Mouse (Mus musculus): Measurements from ENCODE around the gene Dusp14. TPM values are rescaled to one million over a fixed set of nuclear protein-coding genes. Genes with fewer than 3 reads are reported as not detected.
A peak's percentile ranks its signal among the peaks of the same experiment; 100 is the strongest.

Gene Dusp14
- polyA plus RNA-seq, 1 experiment from 2014 or later, result 45.6 TPM

DNA sequence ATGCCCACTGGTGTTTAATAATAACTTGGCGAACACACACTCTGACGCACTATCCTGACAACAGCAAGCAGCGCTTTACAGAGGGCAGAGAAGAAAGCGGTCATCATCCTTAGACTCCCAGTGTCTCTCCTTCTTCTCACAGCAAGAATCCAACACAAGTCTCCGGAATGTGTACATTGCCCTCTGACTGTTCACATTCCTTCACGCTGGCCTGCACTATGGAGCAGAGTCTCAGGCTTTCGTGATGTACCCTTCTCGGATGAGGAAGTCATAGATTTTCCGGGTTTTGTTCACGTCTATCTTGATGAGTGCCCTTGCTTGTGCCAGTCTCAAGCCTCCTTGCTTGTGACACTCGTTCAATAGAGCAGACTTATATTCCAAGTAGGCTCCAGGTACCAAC is 10.3 kb upstream of the Dusp14 start:
- Histone ChIP-seq H3K4me2 (ENCODE audit: low read length) (no peak overlapping the region), H3K27ac (peak overlapping the region; percentile 47), H3K9me3 (replicated peaks; ENCODE audit: low read length) (no peaks in the 10 kb centered on the region), H3K27me3 (ENCODE audit: insufficient read depth, low read length) (no peaks in the 10 kb centered on the region), H3K4me3 (replicated peaks; ENCODE audit: low read depth, low read length) (no peak overlapping the region), H3K4me1 (replicated peaks; ENCODE audit: insufficient read depth, low read length) (no peaks in the 10 kb centered on the region), H3K9ac (ENCODE audit: low read depth, low read length) (no peak overlapping the region), H3K36me3 (ENCODE audit: insufficient read depth, low read length) (no peaks in the 10 kb centered on the region)
- ATAC-seq (replicated peaks; ENCODE audit: low FRiP score, low read depth) (peak; percentile 65; the same call in 1 of the 2 replicates), DNase-seq (ENCODE audit: low spot score) (no peak)
- no peak for TF ChIP-seq CTCF (IDR thresholded peaks at IDR 0.05; ENCODE audit: low read depth)
- WGBS, result 80% methylated on average over 11 of the region's 11 CpGs

DNA sequence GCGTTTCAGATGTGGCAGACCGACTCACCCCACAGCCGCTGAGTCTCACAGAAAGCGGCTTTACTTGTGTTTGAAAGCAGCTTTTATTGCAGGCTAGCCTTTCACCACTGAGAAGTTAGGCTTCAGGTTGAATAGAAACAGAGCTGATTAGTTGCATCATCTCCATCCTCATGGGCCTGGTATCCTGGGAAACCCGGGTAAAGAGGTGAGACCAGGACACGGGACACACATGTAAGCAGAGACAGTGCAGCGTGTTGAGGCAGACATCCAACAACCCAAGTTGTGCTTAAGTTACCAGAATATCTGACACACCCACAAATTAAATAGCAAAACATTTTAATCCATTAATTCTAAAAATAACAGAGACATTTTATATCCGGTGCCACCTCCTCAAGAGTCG is 9.5 kb upstream of the Dusp14 start:
- H3K4me2 ChIP-seq (ENCODE audit: low read length), result no peak overlapping the region
- DNase-seq (ENCODE audit: low spot score), result no peak
- no peak overlapping the region for H3K4me3 ChIP-seq (replicated peaks; ENCODE audit: low read depth, low read length)
- WGBS, result 88% methylated on average over 9 of the region's 9 CpGs
- no peak for ATAC-seq (replicated peaks; ENCODE audit: low FRiP score, low read depth)
- no peak for TF ChIP-seq CTCF (IDR thresholded peaks at IDR 0.05; ENCODE audit: low read depth)
- H3K27ac ChIP-seq, result peak overlapping the region; percentile 47
- H3K4me1 ChIP-seq (replicated peaks; ENCODE audit: insufficient read depth, low read length), result 0 out of 2 replicates have a peak, but pooled peaks cover under 1% of the 10 kb centered on the region
- no peaks in the 10 kb centered on the region for H3K36me3 ChIP-seq (ENCODE audit: insufficient read depth, low read length)
- no peaks in the 10 kb centered on the region for H3K27me3 ChIP-seq (ENCODE audit: insufficient read depth, low read length)
- H3K9ac ChIP-seq (ENCODE audit: low read depth, low read length), result no peak overlapping the region
- no peaks in the 10 kb centered on the region for H3K9me3 ChIP-seq (replicated peaks; ENCODE audit: low read length)

DNA sequence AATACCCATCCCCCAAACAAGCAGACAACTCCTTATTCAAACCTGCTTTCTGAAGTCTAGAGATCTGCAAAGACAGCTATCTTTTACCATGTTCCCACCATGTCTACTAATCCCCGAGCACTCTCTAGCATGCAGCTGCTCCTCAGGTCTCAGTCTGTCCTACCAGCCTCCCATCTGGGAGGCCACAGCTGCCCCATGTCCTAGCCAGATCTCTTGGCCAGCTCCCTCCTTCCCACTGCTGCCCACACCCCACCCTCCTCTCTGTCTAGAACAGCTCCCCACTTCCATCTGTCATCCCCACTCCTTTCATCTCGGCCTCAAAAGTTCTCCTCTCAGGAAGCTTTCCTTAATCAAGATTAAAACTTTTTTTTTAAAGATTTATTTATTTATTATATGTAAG is 7.9 kb upstream of the Dusp14 start:
- H3K4me3 ChIP-seq (replicated peaks; ENCODE audit: low read depth, low read length), result no peak overlapping the region
- TF ChIP-seq CTCF (IDR thresholded peaks at IDR 0.05; ENCODE audit: low read depth), result no peak
- no peak overlapping the region for H3K27ac ChIP-seq
- DNase-seq (ENCODE audit: low spot score), result no peak
- no peak overlapping the region for H3K4me2 ChIP-seq (ENCODE audit: low read length)
- H3K9me3 ChIP-seq (replicated peaks; ENCODE audit: low read length), result no peaks in the 10 kb centered on the region
- no peaks in the 10 kb centered on the region for H3K27me3 ChIP-seq (ENCODE audit: insufficient read depth, low read length)
- no peak overlapping the region for H3K9ac ChIP-seq (ENCODE audit: low read depth, low read length)
- H3K4me1 ChIP-seq (replicated peaks; ENCODE audit: insufficient read depth, low read length), result peaks cover 8% of the 10 kb centered on the region; the same call in 1 of the 2 replicates
- ATAC-seq (replicated peaks; ENCODE audit: low FRiP score, low read depth), result no peak
- no peaks in the 10 kb centered on the region for H3K36me3 ChIP-seq (ENCODE audit: insufficient read depth, low read length)
- WGBS, result 79% methylated on average over 2 of the region's 2 CpGs

DNA sequence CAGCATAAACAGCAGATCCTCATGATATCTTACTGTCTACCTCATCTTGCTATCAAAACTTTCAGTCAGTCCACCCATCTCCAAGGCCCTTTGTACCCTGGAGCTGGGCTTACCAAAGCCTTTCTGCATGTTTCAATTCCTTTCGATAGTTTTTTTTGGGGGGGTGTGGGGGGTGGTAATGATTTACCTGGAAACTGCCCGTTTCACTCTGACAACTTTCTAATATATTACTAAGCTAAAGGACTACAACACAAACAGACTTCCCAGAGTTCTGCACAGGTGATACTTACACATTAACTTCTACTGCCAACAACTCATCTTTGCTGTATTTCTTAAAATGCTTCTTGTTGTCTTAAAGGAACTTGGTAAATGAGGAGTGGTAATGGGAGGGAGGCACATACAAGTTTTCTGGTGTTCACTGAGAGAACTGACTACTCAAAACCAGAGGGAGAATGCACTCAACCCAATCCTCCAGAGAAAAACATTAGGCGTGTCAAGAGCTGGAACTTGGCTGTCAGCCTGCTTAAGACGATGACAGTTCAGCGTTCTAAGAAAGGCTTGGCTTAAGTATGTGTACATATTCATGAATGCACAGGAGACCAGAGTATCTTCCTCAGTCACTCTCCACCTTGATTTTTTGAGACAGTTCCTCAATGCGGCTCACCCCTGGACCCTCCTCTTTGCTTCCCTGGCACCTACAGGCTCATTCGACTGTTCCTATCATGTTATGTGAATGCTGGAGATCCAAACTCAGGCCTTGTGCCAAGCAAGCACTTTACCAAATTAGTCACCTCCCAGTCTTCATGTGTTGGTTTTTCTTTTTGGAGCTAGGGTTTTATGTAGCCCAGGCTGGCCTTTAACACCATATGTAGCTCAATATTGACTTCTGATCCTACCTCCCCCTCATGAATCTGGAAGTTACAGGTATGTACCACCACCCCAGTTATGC is 5.0 kb upstream of the Dusp14 start:
- Histone ChIP-seq H3K4me2 (ENCODE audit: low read length) (0 out of 2 replicates have a peak overlapping the region, but pooled peaks have one; percentile 27), H3K27me3 (ENCODE audit: insufficient read depth, low read length) (no peaks in the 10 kb centered on the region), H3K36me3 (ENCODE audit: insufficient read depth, low read length) (no peaks in the 10 kb centered on the region), H3K27ac (peak overlapping the region; percentile 88), H3K4me3 (replicated peaks; ENCODE audit: low read depth, low read length) (no peak overlapping the region), H3K9ac (ENCODE audit: low read depth, low read length) (no peak overlapping the region), H3K4me1 (replicated peaks; ENCODE audit: insufficient read depth, low read length) (peaks cover 8% of the 10 kb centered on the region; the same call in 1 of the 2 replicates), H3K9me3 (replicated peaks; ENCODE audit: low read length) (no peaks in the 10 kb centered on the region)
- 45% methylated on average over 7 of the region's 7 CpGs for WGBS
- no peak for TF ChIP-seq CTCF (IDR thresholded peaks at IDR 0.05; ENCODE audit: low read depth)
- ATAC-seq (replicated peaks; ENCODE audit: low FRiP score, low read depth) (peak; percentile 60), DNase-seq (ENCODE audit: low spot score) (peak; percentile 41)

DNA sequence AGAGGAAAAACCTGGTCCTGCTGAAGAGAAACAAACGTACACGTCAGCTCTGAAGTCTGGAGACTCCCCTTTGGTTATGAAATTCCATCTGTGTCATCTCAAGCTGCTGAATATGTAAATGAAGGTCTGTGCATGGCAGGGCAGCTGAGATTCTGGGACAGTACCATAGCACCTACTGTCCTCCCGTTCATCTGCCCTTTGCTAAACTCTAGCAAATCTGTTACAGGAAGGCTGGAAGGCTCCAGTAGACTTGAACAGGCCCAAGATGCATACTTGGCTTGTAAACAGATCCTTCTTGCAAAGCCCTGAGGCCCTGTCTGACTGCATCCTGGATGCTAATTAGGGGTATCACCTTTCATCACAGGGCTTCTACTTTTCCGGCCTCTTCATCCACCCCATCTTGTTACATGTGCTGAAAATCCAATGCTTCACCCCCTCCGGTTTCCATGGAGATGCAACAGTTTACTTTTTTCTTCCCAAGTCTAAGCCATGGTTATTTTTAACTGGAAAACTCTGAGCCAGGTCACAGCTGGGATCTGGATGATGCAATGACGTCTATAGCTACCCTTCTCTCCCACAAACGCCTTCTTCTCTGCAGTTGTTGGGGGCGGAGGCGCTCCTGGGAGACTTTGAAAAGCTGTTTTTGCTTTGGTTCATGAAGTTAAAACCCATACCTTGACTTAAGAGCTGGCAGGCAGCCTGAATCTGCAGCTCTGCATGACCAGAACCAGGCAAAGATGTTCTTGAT is 4.0 kb upstream of the Dusp14 start:
- Histone ChIP-seq H3K4me2 (ENCODE audit: low read length) (0 out of 2 replicates have a peak overlapping the region, but pooled peaks have one; percentile 27), H3K27ac (peak overlapping the region; percentile 88), H3K36me3 (ENCODE audit: insufficient read depth, low read length) (no peaks in the 10 kb centered on the region), H3K4me1 (replicated peaks; ENCODE audit: insufficient read depth, low read length) (peaks cover 12% of the 10 kb centered on the region; the same call in 1 of the 2 replicates), H3K9me3 (replicated peaks; ENCODE audit: low read length) (no peaks in the 10 kb centered on the region), H3K4me3 (replicated peaks; ENCODE audit: low read depth, low read length) (no peak overlapping the region), H3K27me3 (ENCODE audit: insufficient read depth, low read length) (no peaks in the 10 kb centered on the region), H3K9ac (ENCODE audit: low read depth, low read length) (no peak overlapping the region)
- ATAC-seq (replicated peaks; ENCODE audit: low FRiP score, low read depth), result no peak
- 33% methylated on average over 9 of the region's 9 CpGs for WGBS
- DNase-seq (ENCODE audit: low spot score), result peak; percentile 52
- no peak for TF ChIP-seq CTCF (IDR thresholded peaks at IDR 0.05; ENCODE audit: low read depth)

All from kidney, postnatal 0 days (tissue).